Mouse (Mus musculus) liver, postnatal 0 days (tissue): ENCODE data around the gene Trpm3. TPM values are rescaled to one million over a fixed set of nuclear protein-coding genes. Genes with fewer than 3 reads are reported as not detected.

Source experiments
- ATAC-seq: fragments of 200-750 bp; cut with Nextera tagmentation; 2 replicates; pipeline ENCODE4 v1.8.0; 2017; ENCODE audit warnings: mild to moderate bottlenecking, moderate library complexity
- DNase-seq: peaks from one replicate; pipeline ENCODE4 v3.0.0-alpha.2; 2016
- H3K27ac ChIP-seq: fragments of 300-500 bp; sonication (generic); 2 replicates; pipeline ENCODE4 v1.5.1; 2014; ENCODE audit warnings: antibody characterized with exemption, moderate library complexity, mild to moderate bottlenecking, low read depth
- H3K27me3 ChIP-seq: fragments of 300-500 bp; sonication (generic); 2 replicates; pipeline ENCODE4 v1.6.1; 2014; ENCODE audit warnings: low read length, control low read depth, mixed read lengths; ENCODE audit not compliant: insufficient read depth
- H3K36me3 ChIP-seq: fragments of 300-500 bp; sonication (generic); replicated peaks from 2 replicates; pipeline ENCODE4 v1.6.1; 2014; ENCODE audit warnings: mild to moderate bottlenecking, control low read depth, low read length, moderate library complexity, mixed read lengths; ENCODE audit not compliant: insufficient read depth
- H3K4me1 ChIP-seq: fragments of 300-500 bp; sonication (generic); 2 replicates; pipeline ENCODE4 v1.6.1; 2014; ENCODE audit warnings: antibody characterized with exemption, mild to moderate bottlenecking, control low read depth; ENCODE audit not compliant: insufficient read depth
- H3K4me2 ChIP-seq: fragments of 300-500 bp; sonication (generic); 2 replicates; pipeline ENCODE4 v1.6.1; 2014; ENCODE audit warnings: low read depth, mild to moderate bottlenecking, low read length, moderate library complexity, mixed read lengths
- H3K4me3 ChIP-seq: fragments of 300-500 bp; sonication (generic); 2 replicates; pipeline ENCODE4 v1.5.1; 2014; ENCODE audit warnings: low read depth, low read length
- H3K9ac ChIP-seq: fragments of 300-500 bp; sonication (generic); replicated peaks from 2 replicates; pipeline ENCODE4 v1.6.1; 2014; ENCODE audit warnings: mild to moderate bottlenecking, moderate library complexity
- H3K9me3 ChIP-seq: fragments of 300-500 bp; sonication (generic); 2 replicates; pipeline ENCODE4 v1.6.1; 2016; ENCODE audit warnings: mild to moderate bottlenecking, control low read depth, low read length, mixed read lengths
- CTCF ChIP-seq: sonication (generic); IDR thresholded peaks from 2 replicates; pipeline ENCODE4 v1.5.1; 2016; ENCODE audit warnings: antibody characterized with exemption, low read depth
- EP300 ChIP-seq: IDR thresholded peaks from 2 replicates; pipeline ENCODE4 v1.6.1; 2016; ENCODE audit warnings: antibody characterized with exemption, low read depth, mild to moderate bottlenecking
- WGBS: fragments of 180-500 bp; shearing (Covaris S2); extraction: QIAGEN DNeasy Blood & Tissue Kit; methylation state at CpG from one replicate; pipeline ENCODE4 v1.1.7; 2014; ENCODE audit not compliant: insufficient replicate concordance; 5-methylcytosine and 5-hydroxymethylcytosine counted together
- polyA plus RNA-seq: library from polyadenylated mRNA; unstranded; fragments of >200 nt; fragmentation: Nextera tagmentation; extraction: Ambion mirVana; gene quantifications from 2 replicates; pipeline ENCODE4 v1.2.1, GENCODE M21; 2015

Gene Trpm3
- polyA plus RNA-seq, 1 experiment from 2014 or later: 0.02 TPM

DNA sequence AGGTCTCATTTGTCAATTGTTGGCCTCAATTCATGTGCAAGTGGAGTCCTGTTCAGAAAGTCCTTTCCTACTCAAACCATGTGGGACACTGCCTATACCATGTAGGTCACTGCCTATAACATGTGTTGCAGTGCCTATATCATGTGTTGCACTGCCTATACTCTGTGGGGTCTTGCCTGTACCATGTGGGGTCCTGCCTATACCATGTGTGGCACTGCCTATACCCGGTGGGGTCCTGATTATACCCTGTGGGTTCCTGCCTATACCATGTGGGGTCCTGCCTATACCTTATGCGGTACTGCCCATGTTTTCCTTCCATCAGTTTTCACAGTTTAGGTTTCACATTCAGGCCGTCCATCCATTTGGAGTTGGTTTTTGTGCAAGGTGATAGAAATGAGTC lies 197.4 kb downstream of the Trpm3 start:
- no peak overlapping the region for H3K4me2 ChIP-seq
- no peak overlapping the region for H3K27ac ChIP-seq
- no peak for TF ChIP-seq CTCF
- no peak for TF ChIP-seq EP300

DNA sequence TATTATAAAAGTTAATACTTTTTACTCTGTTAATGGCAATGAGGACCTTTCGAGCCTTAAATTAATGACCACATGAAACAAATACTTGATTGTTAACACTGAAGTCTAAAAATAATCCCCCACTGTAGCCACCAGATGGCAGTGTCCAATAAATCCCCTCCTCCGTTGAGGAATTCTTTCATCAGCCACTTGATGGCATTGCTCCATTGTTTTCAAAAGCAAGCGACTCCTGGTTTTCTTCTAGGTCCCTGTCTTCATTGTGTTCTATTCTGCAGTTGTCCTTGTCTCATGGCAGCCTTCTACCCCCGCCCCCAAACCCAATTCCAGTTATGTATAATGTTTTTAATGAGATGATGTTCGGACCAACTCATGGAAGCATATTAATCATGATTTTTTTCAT lies 198.6 kb downstream of the Trpm3 start:
- ATAC-seq: no peak
- TF ChIP-seq CTCF (peak; percentile 77), EP300 (no peak)

More for the DNA sequence above, 197.4 kb downstream of the Trpm3 start:
- Histone ChIP-seq H3K9me3 (no peaks in the 10 kb centered on the region), H3K36me3 (no peaks in the 10 kb centered on the region), H3K27me3 (no peaks in the 10 kb centered on the region), H3K4me3 (no peak overlapping the region), H3K9ac (no peak overlapping the region), H3K4me1 (no peaks in the 10 kb centered on the region)
- WGBS: 76% methylated on average over 3 of the region's 3 CpGs
- DNase-seq (no peak), ATAC-seq (no peak)

DNA sequence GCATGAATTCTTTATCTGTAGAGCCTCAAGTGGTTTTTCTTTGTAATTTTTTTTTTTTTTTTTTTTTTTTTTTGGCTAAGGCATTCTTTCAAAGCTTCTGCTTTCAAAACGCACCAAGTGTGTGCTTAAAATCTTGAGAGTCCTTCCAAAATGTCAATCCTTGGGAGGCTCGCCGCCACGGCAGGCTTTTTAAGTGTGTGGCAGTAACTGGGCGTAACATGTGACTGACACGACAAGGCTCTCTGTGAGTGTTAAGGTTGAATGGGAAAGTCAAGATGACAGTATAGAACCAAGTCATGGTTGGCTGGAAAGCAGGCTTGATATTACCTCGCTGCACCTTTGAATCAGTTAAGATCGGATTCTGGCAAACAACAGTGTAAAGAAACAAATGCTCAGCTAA lies 200.1 kb downstream of the Trpm3 start:
- Histone ChIP-seq H3K9ac (no peak overlapping the region), H3K36me3 (no peaks in the 10 kb centered on the region), H3K4me1 (no peaks in the 10 kb centered on the region), H3K27ac (no peak overlapping the region), H3K27me3 (no peaks in the 10 kb centered on the region), H3K9me3 (no peaks in the 10 kb centered on the region), H3K4me2 (no peak overlapping the region), H3K4me3 (no peak overlapping the region)
- DNase-seq (no peak), ATAC-seq (no peak)
- no peak for TF ChIP-seq EP300
- TF ChIP-seq CTCF: no peak
- WGBS: 72% methylated on average over 8 of the region's 8 CpGs

More for the DNA sequence above, 198.6 kb downstream of the Trpm3 start:
- no peaks in the 10 kb centered on the region for H3K36me3 ChIP-seq
- H3K9me3 ChIP-seq: no peaks in the 10 kb centered on the region
- H3K4me1 ChIP-seq: no peaks in the 10 kb centered on the region
- H3K27ac ChIP-seq: no peak overlapping the region
- no peak overlapping the region for H3K4me3 ChIP-seq
- H3K9ac ChIP-seq: no peak overlapping the region
- peak; percentile 14 for DNase-seq
- no peaks in the 10 kb centered on the region for H3K27me3 ChIP-seq
- H3K4me2 ChIP-seq: no peak overlapping the region
- 14% methylated on average over 5 of the region's 5 CpGs for WGBS

DNA sequence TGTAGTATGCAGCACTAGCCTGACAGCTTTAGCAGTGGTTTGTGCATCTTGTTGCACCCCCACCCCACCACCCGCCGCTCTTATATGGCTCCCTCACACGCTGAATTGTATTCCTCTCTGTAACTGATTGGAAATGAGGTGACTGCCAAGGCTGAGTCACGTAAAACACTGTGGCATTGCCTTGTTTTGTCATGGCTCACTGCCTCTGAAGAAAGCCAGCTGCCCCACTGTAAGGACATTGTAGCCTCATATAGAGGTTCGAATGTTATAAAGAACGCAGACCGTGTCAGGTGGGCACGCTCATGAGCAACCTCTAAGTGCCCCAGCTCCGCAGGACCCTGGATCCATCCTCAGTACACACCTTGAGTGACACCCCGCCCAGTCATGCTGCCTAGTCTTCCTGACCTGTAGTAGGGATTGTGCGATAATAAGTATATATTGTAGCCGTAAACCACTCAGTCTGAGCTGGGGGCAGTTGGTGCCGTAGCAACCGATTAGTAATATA lies 215.2 kb downstream of the Trpm3 start:
- DNase-seq (no peak), ATAC-seq (no peak)
- Histone ChIP-seq H3K4me2 (no peak overlapping the region), H3K9me3 (no peaks in the 10 kb centered on the region), H3K36me3 (no peaks in the 10 kb centered on the region), H3K4me3 (no peak overlapping the region), H3K9ac (no peak overlapping the region), H3K27ac (no peak overlapping the region), H3K4me1 (no peaks in the 10 kb centered on the region), H3K27me3 (no peaks in the 10 kb centered on the region)
- TF ChIP-seq EP300 (no peak), CTCF (no peak)
- WGBS: 83% methylated on average over 14 of the region's 14 CpGs

DNA sequence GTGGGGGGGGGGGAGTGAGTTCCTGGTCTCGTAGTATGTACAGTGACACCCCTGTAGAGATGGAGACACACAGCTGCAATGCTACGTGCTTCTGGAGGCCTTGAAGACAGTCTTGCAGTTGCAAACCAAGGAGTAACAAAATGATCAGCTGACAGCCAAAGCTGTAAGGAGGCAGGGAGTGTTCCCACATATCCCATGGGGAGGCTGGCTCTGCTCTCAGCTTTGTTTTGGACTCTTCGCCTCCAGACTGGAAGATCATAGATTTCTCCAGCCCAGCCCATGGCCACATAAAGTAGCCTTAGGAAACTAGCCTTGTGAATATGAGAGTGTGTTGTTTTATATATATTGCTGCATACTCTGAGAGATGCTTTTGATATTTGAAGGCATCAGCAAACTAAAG lies 248.0 kb downstream of the Trpm3 start:
- H3K4me3 ChIP-seq: no peak overlapping the region
- WGBS: 77% methylated on average over 3 of the region's 3 CpGs
- no peak overlapping the region for H3K4me2 ChIP-seq
- no peak for TF ChIP-seq CTCF
- no peak for TF ChIP-seq EP300
- H3K9me3 ChIP-seq: no peaks in the 10 kb centered on the region
- no peak overlapping the region for H3K27ac ChIP-seq
- no peak overlapping the region for H3K9ac ChIP-seq
- no peaks in the 10 kb centered on the region for H3K4me1 ChIP-seq
- no peak for DNase-seq
- ATAC-seq: no peak
- H3K27me3 ChIP-seq: no peaks in the 10 kb centered on the region
- H3K36me3 ChIP-seq: no peaks in the 10 kb centered on the region

DNA sequence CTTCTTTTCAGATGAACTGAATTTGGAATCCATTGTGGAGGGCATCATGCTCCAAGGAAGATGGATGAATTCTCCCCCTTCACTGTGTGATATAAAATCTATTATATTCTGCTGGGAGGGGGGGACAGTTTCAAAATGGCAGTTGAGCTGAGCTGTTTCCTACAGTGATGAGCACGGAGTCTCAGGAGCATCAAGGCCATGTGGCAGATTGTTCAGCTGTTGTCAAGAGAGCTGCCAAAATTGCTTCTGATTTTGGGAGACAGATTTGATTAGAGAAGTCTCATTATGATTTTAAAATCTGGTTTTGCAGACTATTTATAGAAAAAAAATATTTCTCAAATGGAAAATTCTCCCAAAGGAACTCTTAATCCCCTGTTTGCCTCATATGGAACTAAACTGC lies 255.9 kb downstream of the Trpm3 start:
- no peak overlapping the region for H3K27ac ChIP-seq
- H3K9me3 ChIP-seq: no peaks in the 10 kb centered on the region
- H3K9ac ChIP-seq: no peak overlapping the region
- no peaks in the 10 kb centered on the region for H3K4me1 ChIP-seq
- H3K4me3 ChIP-seq: no peak overlapping the region
- no peaks in the 10 kb centered on the region for H3K27me3 ChIP-seq
- no peak overlapping the region for H3K4me2 ChIP-seq
- ATAC-seq (no peak), DNase-seq (no peak)
- 71% methylated on average over 1 of the region's 1 CpGs for WGBS
- no peak for TF ChIP-seq CTCF
- TF ChIP-seq EP300: no peak
- no peaks in the 10 kb centered on the region for H3K36me3 ChIP-seq

DNA sequence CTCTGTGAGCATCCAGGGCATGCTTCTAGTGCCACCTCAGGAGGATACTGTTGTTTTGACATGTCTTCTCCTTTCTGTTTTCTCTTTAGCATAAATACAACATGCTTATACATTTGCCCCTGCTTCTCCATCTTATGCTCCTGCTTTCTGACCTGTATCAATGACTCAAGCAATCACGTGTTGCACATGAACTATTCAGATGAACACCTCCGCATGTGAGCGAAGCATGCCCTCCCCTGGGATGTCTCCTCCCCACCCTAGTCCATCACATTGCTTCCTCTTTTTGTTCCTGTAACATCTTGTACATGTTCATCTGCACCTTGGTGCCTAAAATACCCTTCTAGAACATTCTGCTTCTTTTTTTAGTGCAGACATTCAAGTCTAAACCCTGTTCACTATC lies 265.2 kb downstream of the Trpm3 start:
- no peak for TF ChIP-seq EP300
- TF ChIP-seq CTCF: no peak
- no peak for DNase-seq
- 67% methylated on average over 3 of the region's 3 CpGs for WGBS
- H3K36me3 ChIP-seq: no peaks in the 10 kb centered on the region
- H3K4me2 ChIP-seq: no peak overlapping the region
- H3K4me3 ChIP-seq: no peak overlapping the region
- H3K9me3 ChIP-seq: no peaks in the 10 kb centered on the region
- H3K9ac ChIP-seq: no peak overlapping the region
- H3K27ac ChIP-seq: no peak overlapping the region
- ATAC-seq: no peak
- H3K27me3 ChIP-seq: no peaks in the 10 kb centered on the region
- no peaks in the 10 kb centered on the region for H3K4me1 ChIP-seq
